Comparison of ENCODE assay signal across 25 mouse cellular contexts in genomic region chr3:33379604-33380003, GRCm38 (mm10).
"Had no signal": no experiment of that assay in that cellular context is flagged by ENCODE, and none has a peak within 500 bp of the region (broad histone marks: within the 10 kb centered on the region; RNA-seq: fewer than 3 reads in every experiment).

No protein-coding gene starts in this region.

- DNase-seq: gastrocnemius, adult 2 months; gastrocnemius, postnatal 10 days; gastrocnemius, postnatal 25 days; heart, postnatal 10 days; heart, postnatal 4 days; kidney, adult 18-20 months; kidney, adult 8-10 months; kidney, postnatal 10 days; kidney, postnatal 25 days; kidney, postnatal 4 days; liver; liver, embryonic 13.5 days; liver, postnatal 0 days had no signal

- H3K9me3 ChIP-seq: heart, embryonic 12.5 days; hindbrain, embryonic 10.5 days; hindbrain, embryonic 12.5 days; intestine, embryonic 15.5 days; limb, embryonic 10.5 days; limb, embryonic 12.5 days; liver, embryonic 13.5 days; liver, embryonic 15.5 days had no signal

- H3K27ac ChIP-seq: gastrocnemius, adult 2 months; hindbrain, embryonic 10.5 days; hindbrain, embryonic 12.5 days; hindbrain, embryonic 14.5 days; intestine, embryonic 15.5 days; layer of hippocampus, adult 2 months; limb, embryonic 10.5 days; limb, embryonic 12.5 days; liver, embryonic 13.5 days; liver, embryonic 15.5 days had no signal

- H3K4me3 ChIP-seq: gastrocnemius, adult 2 months; heart, embryonic 12.5 days; hindbrain, embryonic 10.5 days; hindbrain, embryonic 12.5 days; intestine, embryonic 15.5 days; layer of hippocampus, adult 2 months; limb, embryonic 10.5 days; limb, embryonic 12.5 days; liver, embryonic 13.5 days; liver, embryonic 15.5 days had no signal

- H3K4me1 ChIP-seq: hindbrain, embryonic 10.5 days; hindbrain, embryonic 12.5 days; intestine, embryonic 15.5 days; limb, embryonic 12.5 days; liver, embryonic 13.5 days; liver, embryonic 15.5 days had no signal

- H3K27me3 ChIP-seq: heart, embryonic 12.5 days; hindbrain, embryonic 12.5 days; intestine, embryonic 15.5 days; limb, embryonic 12.5 days; liver, embryonic 13.5 days; liver, embryonic 15.5 days had no signal

- ATAC-seq: hindbrain, embryonic 16.5 days; inflammation-experienced regulatory T-cells, adult 6 months; intestine, embryonic 15.5 days; intestine, postnatal 0 days; liver, postnatal 0 days had no signal

- H3K36me3 ChIP-seq: heart, embryonic 12.5 days; hindbrain, embryonic 10.5 days; hindbrain, embryonic 12.5 days; intestine, embryonic 15.5 days; limb, embryonic 10.5 days; limb, embryonic 12.5 days; liver, embryonic 13.5 days; liver, embryonic 15.5 days had no signal
